Mouse (Mus musculus): ENCODE data around the gene A930018P22Rik. TPM values are rescaled to one million over a fixed set of nuclear protein-coding genes. Genes with fewer than 3 reads are reported as not detected.
"Not testable (repeated sequence)": the region's sequence is repeated elsewhere in the genome, so short reads cannot be mapped to it uniquely, and the experiment has no call there.

The A930018P22Rik gene
- total and polyA plus RNA-seq, 3 experiments, result not detected

DNA sequence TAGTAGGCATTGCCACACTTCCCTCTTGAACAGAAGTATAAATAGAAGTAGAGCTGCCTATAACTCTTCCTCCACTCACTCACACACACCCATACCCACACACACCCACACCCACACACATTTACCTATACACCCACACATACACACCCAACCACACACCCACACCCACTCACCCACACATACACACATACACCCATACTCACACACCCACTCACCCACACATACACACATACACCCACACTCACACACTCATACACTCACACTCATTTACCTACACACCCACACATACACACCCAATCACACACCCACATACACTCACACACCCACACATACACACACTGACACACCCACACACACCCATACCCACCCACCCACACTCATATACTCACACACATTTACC lies 40.1 kb upstream of the A930018P22Rik start:
- dilution Hi-C loops (cut with MboI; ENCODE audit: extremely low pct_ligation_motif_present, extremely low pct_unique_long_range_greater_than_20kb, low sequenced_read_pairs), result no loop called here
- no peaks in the 10 kb centered on the region for H3K79me2 ChIP-seq (replicated peaks; ENCODE audit: control insufficient read depth, extremely low read depth, insufficient read depth, poor library complexity, severe bottlenecking)
- H3K4me2 ChIP-seq (ENCODE audit: insufficient read depth, low read depth, poor library complexity, severe bottlenecking), result no peak overlapping the region

DNA sequence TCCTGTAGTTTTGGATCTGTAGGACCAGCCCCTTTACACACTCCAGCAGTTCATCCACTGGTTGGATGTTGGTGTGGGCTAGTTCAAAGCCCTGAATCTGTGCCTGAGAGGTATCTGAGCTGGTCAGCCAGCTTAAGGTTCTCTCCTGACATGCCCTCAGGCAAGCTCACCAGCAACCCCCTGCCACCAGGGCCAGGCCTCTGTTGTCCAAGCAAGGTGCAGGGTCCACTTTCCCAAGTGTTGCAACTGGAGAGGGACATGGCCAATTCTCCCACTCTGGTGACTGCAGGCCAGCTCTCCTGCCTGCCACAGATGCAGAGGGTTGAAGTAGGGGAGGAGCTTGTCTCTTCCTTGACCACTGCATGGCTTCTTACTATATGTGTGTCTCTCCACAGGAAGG lies 38.5 kb upstream of the A930018P22Rik start:
- DNase-seq (ENCODE audit: extremely low read depth), result not testable (repeated sequence)

More for the DNA sequence above, 40.1 kb upstream of the A930018P22Rik start:
- Histone ChIP-seq H3K4me3 (replicated peaks in 1 of 3; ENCODE audit: low read depth in 2 of 3, low read length in 2 of 3, poor library complexity in 1 of 3) (no peak overlapping the region), H3K27me3 (replicated peaks) (no peaks in the 10 kb centered on the region), H3K9me3 (replicated peaks; ENCODE audit: low read length) (no peaks in the 10 kb centered on the region), H3K4me1 (ENCODE audit: control insufficient read depth in 1 of 2, insufficient read depth in 2 of 2) (peaks cover 0 to 5% of the 10 kb centered on the region in 2 experiments; a peak in 1 of 4 replicates), H3K27ac (ENCODE audit: insufficient read depth, low read depth) (no peak overlapping the region), H3K36me3 (replicated peaks in 1 of 2; ENCODE audit: control insufficient read depth in 1 of 2, insufficient read depth in 1 of 2, low read length in 1 of 2) (no peaks in the 10 kb centered on the region), H3K9ac (ENCODE audit: insufficient read depth, low read depth) (no peak overlapping the region)
- TF ChIP-seq ZNF384 (IDR thresholded peaks at IDR 0.05; ENCODE audit: low read depth, low read length), result no peak
- no peak for TF ChIP-seq CTCF (conservative IDR thresholded peaks at IDR 0.05 in 1 of 2, IDR thresholded peaks at IDR 0.05 in 1 of 2; ENCODE audit: low read depth in 2 of 2, low read length in 2 of 2)
- TF ChIP-seq MAX (IDR thresholded peaks at IDR 0.05; ENCODE audit: low read length), result no peak
- no peak for TF ChIP-seq E2F4 (IDR thresholded peaks at IDR 0.05; ENCODE audit: insufficient replicate concordance, low read depth, low read length)
- no peak for TF ChIP-seq BHLHE40 (IDR thresholded peaks at IDR 0.05; ENCODE audit: low read depth, low read length)
- no peak for TF ChIP-seq MYC (IDR thresholded peaks at IDR 0.05; ENCODE audit: low read depth, low read length)
- no peak for TF ChIP-seq HCFC1 (IDR thresholded peaks at IDR 0.05; ENCODE audit: low read depth, low read length)
- no peak for TF ChIP-seq ZKSCAN1 (IDR thresholded peaks at IDR 0.05; ENCODE audit: borderline replicate concordance, low read depth, low read length)
- TF ChIP-seq CHD1 (IDR thresholded peaks at IDR 0.05; ENCODE audit: low read depth, low read length), result no peak
- no peak for TF ChIP-seq KAT2A (IDR thresholded peaks at IDR 0.05; ENCODE audit: insufficient replicate concordance, low read length)
- TF ChIP-seq UBTF (IDR thresholded peaks at IDR 0.05; ENCODE audit: low read depth, low read length), result no peak
- TF ChIP-seq TBP (conservative IDR thresholded peaks at IDR 0.05; ENCODE audit: low read depth, low read length), result no peak
- TF ChIP-seq NELFE (IDR thresholded peaks at IDR 0.05; ENCODE audit: low read depth, low read length), result no peak
- no peak for TF ChIP-seq RAD21 (IDR thresholded peaks at IDR 0.05; ENCODE audit: low read depth, low read length)
- TF ChIP-seq NRF1 (IDR thresholded peaks at IDR 0.05; ENCODE audit: low read depth, low read length), result no peak
- no peak for TF ChIP-seq MAFK (IDR thresholded peaks at IDR 0.05; ENCODE audit: insufficient replicate concordance, low read length)
- no peak for DNase-seq (ENCODE audit: extremely low read depth)
- in situ Hi-C loops (cut with MboI; ENCODE audit: low pct_ligation_motif_present, low pct_unique_long_range_greater_than_20kb, low sequenced_read_pairs), result no loop called here

DNA sequence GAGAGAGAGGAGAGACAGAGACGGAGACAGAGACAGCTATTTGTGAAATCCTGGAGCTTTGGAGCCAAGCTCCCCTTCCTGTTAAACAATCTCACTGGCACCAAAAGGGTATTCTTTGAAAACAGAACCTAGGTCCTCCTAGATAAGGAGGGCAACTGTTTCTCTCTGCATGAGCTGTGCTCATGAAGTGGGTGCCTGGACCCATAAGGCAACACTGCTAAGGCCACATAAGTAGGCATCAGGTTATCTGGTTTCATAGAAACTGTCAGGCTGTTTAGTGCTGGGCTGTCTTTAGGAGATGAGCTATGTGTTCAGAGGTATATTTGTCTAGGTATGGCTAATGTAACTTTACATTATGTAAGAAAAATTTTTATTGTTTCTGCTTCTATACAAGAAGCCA lies 35.0 kb upstream of the A930018P22Rik start:
- H3K36me3 ChIP-seq (replicated peaks in 1 of 2; ENCODE audit: control insufficient read depth in 1 of 2, insufficient read depth in 1 of 2, low read length in 1 of 2); H3K4me1 ChIP-seq (ENCODE audit: control insufficient read depth in 1 of 2, insufficient read depth in 2 of 2); in situ Hi-C loops (cut with MboI; ENCODE audit: low pct_ligation_motif_present, low pct_unique_long_range_greater_than_20kb, low sequenced_read_pairs); H3K79me2 ChIP-seq (replicated peaks; ENCODE audit: control insufficient read depth, extremely low read depth, insufficient read depth, poor library complexity, severe bottlenecking); dilution Hi-C loops (cut with MboI; ENCODE audit: extremely low pct_ligation_motif_present, extremely low pct_unique_long_range_greater_than_20kb, low sequenced_read_pairs); H3K4me2 ChIP-seq (ENCODE audit: insufficient read depth, low read depth, poor library complexity, severe bottlenecking); H3K9ac ChIP-seq (ENCODE audit: insufficient read depth, low read depth); H3K4me3 ChIP-seq (replicated peaks in 1 of 3; ENCODE audit: low read depth in 2 of 3, low read length in 2 of 3, poor library complexity in 1 of 3); H3K9me3 ChIP-seq (replicated peaks; ENCODE audit: low read length); H3K27ac ChIP-seq (ENCODE audit: insufficient read depth, low read depth); DNase-seq (ENCODE audit: extremely low read depth); H3K27me3 ChIP-seq (replicated peaks): not testable (repeated sequence)

More for the DNA sequence above, 38.5 kb upstream of the A930018P22Rik start:
- H3K4me2 ChIP-seq (ENCODE audit: insufficient read depth, low read depth, poor library complexity, severe bottlenecking); H3K9me3 ChIP-seq (replicated peaks; ENCODE audit: low read length); H3K4me3 ChIP-seq (replicated peaks in 1 of 3; ENCODE audit: low read depth in 2 of 3, low read length in 2 of 3, poor library complexity in 1 of 3); H3K36me3 ChIP-seq (replicated peaks in 1 of 2; ENCODE audit: control insufficient read depth in 1 of 2, insufficient read depth in 1 of 2, low read length in 1 of 2); H3K79me2 ChIP-seq (replicated peaks; ENCODE audit: control insufficient read depth, extremely low read depth, insufficient read depth, poor library complexity, severe bottlenecking); in situ Hi-C loops (cut with MboI; ENCODE audit: low pct_ligation_motif_present, low pct_unique_long_range_greater_than_20kb, low sequenced_read_pairs); H3K27ac ChIP-seq (ENCODE audit: insufficient read depth, low read depth); dilution Hi-C loops (cut with MboI; ENCODE audit: extremely low pct_ligation_motif_present, extremely low pct_unique_long_range_greater_than_20kb, low sequenced_read_pairs); H3K27me3 ChIP-seq (replicated peaks); H3K4me1 ChIP-seq (ENCODE audit: control insufficient read depth in 1 of 2, insufficient read depth in 2 of 2); H3K9ac ChIP-seq (ENCODE audit: insufficient read depth, low read depth): not testable (repeated sequence)
